Mouse (Mus musculus): ENCODE results near the gene Ap2a1.

DNA sequence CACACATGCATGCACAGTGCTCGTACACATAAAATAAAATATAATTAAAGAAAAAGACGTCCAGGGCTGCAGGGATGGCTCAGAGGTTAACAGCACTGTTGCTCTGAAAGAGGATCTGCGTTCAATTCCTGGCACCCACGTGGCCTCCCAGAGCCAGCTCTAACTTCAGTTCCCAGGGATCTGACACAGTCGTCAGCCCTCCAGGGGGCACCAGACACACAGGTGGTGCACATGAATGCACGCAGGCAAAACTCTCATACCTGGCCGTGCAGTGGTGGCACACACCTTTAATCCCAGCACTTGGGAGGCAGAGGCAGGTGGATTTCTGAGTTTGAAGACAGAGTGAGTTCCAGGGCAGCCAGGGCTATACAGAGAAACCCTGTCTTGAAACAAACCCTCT lies 36.7 kb upstream of the Ap2a1 start:
- TF ChIP-seq CTCF (IDR thresholded peaks at IDR 0.05; ENCODE audit: control insufficient read depth, insufficient read depth, low read length), result peak; percentile 28; the same call in 1 of the 2 replicates
- TF ChIP-seq POLR2A (IDR thresholded peaks at IDR 0.05; ENCODE audit: borderline replicate concordance, control insufficient read depth, low read depth, low read length), result no peak

Data from bone marrow, adult 2 months (tissue).